Mouse (Mus musculus) embryonic stem cell, embryonic (primary cell): ENCODE measurements around the gene Slc38a3.

Experiments used
- CTCF ChIA-PET, 4 experiments: fragments of 300-600 bp in 2 of 4; fragments of 350-600 bp in 2 of 4; sonication (Branson Sonifier 250); formaldehyde crosslinking; loops; one replicate each; lab custom pipeline; 2022; ENCODE audit warnings: inconsistent platforms in 2 of 4; lab: Charles Lee
- POLR2A ChIA-PET, 4 experiments: fragments of 300-600 bp in 2 of 4; fragments of 350-600 bp in 2 of 4; sonication (Branson Sonifier 250); formaldehyde crosslinking; loops; one replicate each; lab custom pipeline; 2022; ENCODE audit warnings: antibody characterized with exemption in 4 of 4, inconsistent platforms in 1 of 4; lab: Charles Lee

The Slc38a3 gene

DNA sequence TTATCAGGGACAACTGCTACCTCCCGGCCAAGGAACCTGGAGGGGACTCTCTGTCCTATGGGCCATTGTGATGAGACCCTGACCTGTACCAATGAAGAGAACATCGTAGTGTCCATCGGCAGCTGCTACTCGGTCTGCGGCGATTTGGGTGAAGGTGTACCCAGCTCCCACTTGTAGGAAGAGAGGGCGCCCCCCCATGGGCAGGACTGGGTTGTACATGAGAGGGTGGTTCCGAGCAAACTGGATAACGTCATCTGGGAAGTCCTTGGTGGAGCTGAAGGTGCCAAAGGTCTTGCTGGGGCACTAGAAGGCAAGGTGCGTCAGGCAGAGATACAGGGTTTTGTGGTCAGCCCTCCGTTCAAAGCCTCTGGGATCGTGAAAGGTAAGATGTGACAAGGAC, 68.6 kb downstream of the Slc38a3 start:
- POLR2A ChIA-PET = interaction anchor here in 3 of 4 experiments (0.5 to 21.2 kb wide), 27 partner anchors 9 to 83 kb away, joined by 3 to 450 read pairs (median 5); partner anchors contain the start of genes Hyal1 (in 2 of the 3), Ifrd2 (in 2 of the 3), Naa80 (in 2 of the 3) and Tusc2 (in 2 of the 3)
- CTCF ChIA-PET = interaction anchor here (0.6 to 7.5 kb wide), 48 partner anchors 8 to 723 kb away, joined by 3 to 109 read pairs (median 4); partner anchors contain the start of genes Gnai2 (in 2 of the 4), Hyal3 (in 2 of the 4), Ifrd2 (in 2 of the 4) and Sema3b (in 2 of the 4)
